Mouse (Mus musculus): Measurements from ENCODE around the gene Lmo7. TPM values are rescaled to one million over a fixed set of nuclear protein-coding genes. Genes with fewer than 3 reads are reported as not detected.

Lmo7 gene
- polyA plus RNA-seq, 1 experiment, result 6.6 TPM

- no peaks in the 10 kb centered on the region for H3K4me1 ChIP-seq (ENCODE audit: control insufficient read depth, insufficient read depth, insufficient read length, low read length)
- no peak overlapping the region for H3K27ac ChIP-seq (replicated peaks; ENCODE audit: low read depth, low read length)
- no peak overlapping the region for H3K4me3 ChIP-seq (ENCODE audit: insufficient read depth, low read depth, low read length)
Measured at GRCm38 (mm10) chr14:101763762-101764295, 34.1 kb downstream of the Lmo7 start.

- Histone ChIP-seq H3K27ac (replicated peaks; ENCODE audit: low read depth, low read length) (no peak overlapping the region), H3K4me1 (ENCODE audit: control insufficient read depth, insufficient read depth, insufficient read length, low read length) (no peaks in the 10 kb centered on the region), H3K4me3 (ENCODE audit: insufficient read depth, low read depth, low read length) (no peak overlapping the region)
Measured at GRCm38 (mm10) chr14:101771336-101771735, 41.6 kb downstream of the Lmo7 start.

DNA sequence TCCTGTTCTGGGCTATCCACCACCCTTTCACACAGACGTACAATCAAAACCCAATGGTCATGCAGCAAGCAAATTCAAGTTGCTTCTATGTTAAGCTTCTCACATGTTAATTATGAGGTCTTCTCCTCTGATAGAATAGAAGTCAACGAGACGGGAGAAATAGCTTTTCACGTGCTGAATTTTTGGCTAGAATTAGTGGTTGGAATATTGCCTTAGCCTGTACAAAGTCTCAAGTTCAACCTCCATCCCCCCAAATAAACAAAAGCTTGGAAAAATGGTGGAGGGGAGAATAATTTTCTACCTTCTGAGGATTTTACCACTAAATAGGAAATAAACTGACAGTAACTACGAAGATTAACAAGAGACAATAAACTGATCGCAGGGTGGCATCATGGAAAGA lies 42.0 kb downstream of the Lmo7 start:
- Histone ChIP-seq H3K4me3 (ENCODE audit: insufficient read depth, low read depth, low read length) (no peak overlapping the region), H3K27ac (replicated peaks; ENCODE audit: low read depth, low read length) (no peak overlapping the region), H3K4me1 (ENCODE audit: control insufficient read depth, insufficient read depth, insufficient read length, low read length) (no peaks in the 10 kb centered on the region)

- Histone ChIP-seq H3K4me1 (ENCODE audit: control insufficient read depth, insufficient read depth, insufficient read length, low read length) (peaks cover 3% of the 10 kb centered on the region; the same call in 1 of the 2 replicates), H3K27ac (replicated peaks; ENCODE audit: low read depth, low read length) (no peak overlapping the region), H3K4me3 (ENCODE audit: insufficient read depth, low read depth, low read length) (no peak overlapping the region)
Measured at GRCm38 (mm10) chr14:101774631-101775030, 44.9 kb downstream of the Lmo7 start.

DNA sequence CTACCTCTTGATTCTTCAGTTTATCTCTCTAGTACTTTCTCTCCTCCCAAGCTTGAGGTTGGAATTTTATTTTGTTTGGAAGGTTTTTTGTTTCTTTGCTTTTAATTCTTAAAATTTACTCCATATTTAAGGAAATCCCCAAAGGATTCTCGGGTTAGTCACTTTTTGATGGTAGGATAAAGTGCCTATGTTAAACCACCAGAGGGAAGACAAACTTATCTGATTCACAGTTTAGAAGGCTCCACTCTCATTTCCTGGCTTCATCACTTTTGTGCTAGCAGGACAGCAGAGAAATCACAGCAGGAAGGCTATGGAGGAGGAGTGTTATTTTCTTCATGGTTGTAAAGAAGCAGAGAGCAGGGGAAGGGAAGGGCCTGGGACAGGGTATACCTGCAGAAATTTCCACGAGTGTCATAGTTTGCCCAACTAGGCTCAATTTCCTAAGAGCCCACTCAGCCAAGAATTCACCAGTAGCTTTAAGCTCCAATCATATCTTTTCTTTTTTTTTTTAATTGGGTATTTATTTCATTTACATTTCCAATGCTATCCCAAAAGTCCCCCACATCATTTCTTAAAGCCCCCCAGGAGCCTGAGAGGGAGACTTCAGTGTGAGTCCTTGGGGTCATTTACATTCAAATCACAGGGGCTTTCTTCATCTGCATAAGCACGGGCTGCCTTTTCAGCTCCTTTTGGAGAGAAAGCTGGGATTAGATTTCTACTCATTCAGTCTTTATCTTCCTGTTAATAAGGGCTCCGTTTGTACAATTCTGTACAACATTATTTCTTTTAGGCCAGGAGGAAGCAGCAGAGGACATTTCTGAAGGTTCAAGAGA lies 46.8 kb downstream of the Lmo7 start:
- Histone ChIP-seq H3K27ac (replicated peaks; ENCODE audit: low read depth, low read length) (no peak overlapping the region), H3K4me1 (ENCODE audit: control insufficient read depth, insufficient read depth, insufficient read length, low read length) (peaks cover 3% of the 10 kb centered on the region; the same call in 1 of the 2 replicates), H3K4me3 (ENCODE audit: insufficient read depth, low read depth, low read length) (no peak overlapping the region)

- no peak overlapping the region for H3K27ac ChIP-seq (replicated peaks; ENCODE audit: low read depth, low read length)
- H3K4me1 ChIP-seq (ENCODE audit: control insufficient read depth, insufficient read depth, insufficient read length, low read length), result peaks cover 3% of the 10 kb centered on the region; the same call in 1 of the 2 replicates
- H3K4me3 ChIP-seq (ENCODE audit: insufficient read depth, low read depth, low read length), result no peak overlapping the region
Measured at GRCm38 (mm10) chr14:101777129-101777493, 47.4 kb downstream of the Lmo7 start.

DNA sequence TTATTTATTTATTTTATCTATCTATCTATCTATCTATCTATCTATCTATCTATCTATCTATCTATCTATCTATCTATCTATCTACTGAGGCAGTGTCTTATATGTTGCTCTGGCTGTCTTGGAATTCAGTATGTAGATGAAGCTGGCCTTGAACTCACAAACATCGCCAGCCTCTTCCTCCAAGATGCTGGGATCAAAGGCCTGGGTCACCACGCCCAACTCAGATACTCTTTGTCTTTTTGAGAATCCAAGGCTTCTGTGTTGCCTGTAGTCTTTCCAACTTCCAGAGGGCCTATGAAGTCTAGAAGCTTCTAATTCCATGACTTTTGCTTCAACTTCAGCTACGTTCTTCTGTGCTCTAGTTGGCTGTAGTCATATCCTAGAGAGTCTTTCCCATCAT lies 48.7 kb downstream of the Lmo7 start:
- no peak overlapping the region for H3K4me3 ChIP-seq (ENCODE audit: insufficient read depth, low read depth, low read length)
- H3K4me1 ChIP-seq (ENCODE audit: control insufficient read depth, insufficient read depth, insufficient read length, low read length), result peaks cover 3% of the 10 kb centered on the region; the same call in 1 of the 2 replicates
- H3K27ac ChIP-seq (replicated peaks; ENCODE audit: low read depth, low read length), result no peak overlapping the region

GRCm38 (mm10) chr14:101780016-101780415 lies 50.3 kb downstream of the Lmo7 start:
- peaks cover 3% of the 10 kb centered on the region; the same call in 1 of the 2 replicates for H3K4me1 ChIP-seq (ENCODE audit: control insufficient read depth, insufficient read depth, insufficient read length, low read length)
- H3K4me3 ChIP-seq (ENCODE audit: insufficient read depth, low read depth, low read length), result no peak overlapping the region
- 0 out of 2 replicates have a peak overlapping the region, but pooled peaks have one; percentile 14 for H3K27ac ChIP-seq (replicated peaks; ENCODE audit: low read depth, low read length)

GRCm38 (mm10) chr14:101781219-101781618 lies 51.5 kb downstream of the Lmo7 start:
- H3K4me1 ChIP-seq (ENCODE audit: control insufficient read depth, insufficient read depth, insufficient read length, low read length), result peaks cover 3% of the 10 kb centered on the region; the same call in 1 of the 2 replicates
- no peak overlapping the region for H3K27ac ChIP-seq (replicated peaks; ENCODE audit: low read depth, low read length)
- no peak overlapping the region for H3K4me3 ChIP-seq (ENCODE audit: insufficient read depth, low read depth, low read length)

DNA sequence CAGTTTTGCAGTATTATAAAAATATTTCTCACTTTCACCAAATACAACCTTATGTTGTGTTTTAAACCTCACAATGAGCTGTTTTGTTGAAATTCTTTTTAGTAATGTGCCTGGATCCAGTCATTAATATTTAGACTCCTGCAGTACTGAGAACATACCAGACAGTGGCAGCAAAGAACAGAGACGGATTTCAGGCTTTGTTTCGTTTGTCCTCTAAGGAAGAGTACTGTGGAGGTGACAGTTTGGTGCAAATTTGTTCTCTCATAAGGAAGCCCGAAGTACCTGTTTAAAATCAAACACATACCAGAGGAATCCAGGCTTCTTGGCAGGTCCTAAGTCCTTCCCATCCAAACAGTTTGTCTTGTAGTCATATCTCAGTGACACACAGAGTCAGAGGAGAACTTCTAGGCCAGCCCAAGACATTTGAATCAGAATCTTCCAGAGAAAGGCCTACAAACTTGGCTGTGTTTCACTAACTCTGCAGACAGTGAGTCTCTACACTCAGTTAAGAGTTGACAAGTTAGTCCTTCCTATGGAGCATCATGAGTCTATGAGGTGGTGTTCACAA lies 52.3 kb downstream of the Lmo7 start:
- Histone ChIP-seq H3K4me3 (ENCODE audit: insufficient read depth, low read depth, low read length) (no peak overlapping the region), H3K4me1 (ENCODE audit: control insufficient read depth, insufficient read depth, insufficient read length, low read length) (peaks cover 3% of the 10 kb centered on the region; the same call in 1 of the 2 replicates), H3K27ac (replicated peaks; ENCODE audit: low read depth, low read length) (no peak overlapping the region)

- Histone ChIP-seq H3K27ac (replicated peaks; ENCODE audit: low read depth, low read length) (no peak overlapping the region), H3K4me3 (ENCODE audit: insufficient read depth, low read depth, low read length) (no peak overlapping the region), H3K4me1 (ENCODE audit: control insufficient read depth, insufficient read depth, insufficient read length, low read length) (no peaks in the 10 kb centered on the region; the same call in 1 of the 2 replicates)
Measured at GRCm38 (mm10) chr14:101784315-101784945, 54.7 kb downstream of the Lmo7 start.

- Histone ChIP-seq H3K4me3 (ENCODE audit: insufficient read depth, low read depth, low read length) (no peak overlapping the region), H3K4me1 (ENCODE audit: control insufficient read depth, insufficient read depth, insufficient read length, low read length) (no peaks in the 10 kb centered on the region), H3K27ac (replicated peaks; ENCODE audit: low read depth, low read length) (no peak overlapping the region)
Measured at GRCm38 (mm10) chr14:101787903-101788302, 58.1 kb downstream of the Lmo7 start.

- H3K4me3 ChIP-seq (ENCODE audit: insufficient read depth, low read depth, low read length), result no peak overlapping the region
- no peaks in the 10 kb centered on the region for H3K4me1 ChIP-seq (ENCODE audit: control insufficient read depth, insufficient read depth, insufficient read length, low read length)
- H3K27ac ChIP-seq (replicated peaks; ENCODE audit: low read depth, low read length), result no peak overlapping the region
Measured at GRCm38 (mm10) chr14:101788475-101788874, 58.7 kb downstream of the Lmo7 start.

DNA sequence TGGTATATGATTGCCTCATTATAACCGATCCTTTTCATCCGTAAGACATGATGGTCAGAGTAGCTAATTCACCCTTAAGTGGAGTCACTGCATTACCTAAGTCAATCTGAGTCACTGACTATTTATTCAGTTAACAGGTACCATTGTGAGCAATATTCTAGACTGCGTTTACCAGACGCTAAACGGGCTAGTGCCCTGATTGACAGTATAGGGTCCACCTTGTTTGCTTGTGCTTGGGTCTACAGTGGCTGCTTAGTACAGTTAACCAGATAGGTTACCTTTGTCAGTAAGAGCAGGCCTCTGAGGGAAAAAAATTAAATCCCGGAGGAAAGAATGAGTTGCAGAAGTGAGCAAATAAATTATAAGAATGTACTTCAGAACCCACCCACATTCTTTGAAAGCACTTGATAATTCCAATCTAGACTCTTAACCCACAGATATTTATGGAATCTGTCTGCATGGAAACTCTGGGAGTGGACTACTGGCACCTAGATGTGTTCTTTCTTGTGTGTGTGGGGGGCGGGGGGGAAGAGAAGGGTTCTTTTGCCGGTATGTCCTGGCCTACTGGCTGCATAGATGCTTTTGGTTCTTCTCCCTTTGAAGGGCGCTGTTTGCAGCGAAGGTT lies 64.9 kb downstream of the Lmo7 start:
- no peak overlapping the region for H3K4me3 ChIP-seq (ENCODE audit: insufficient read depth, low read depth, low read length)
- no peak overlapping the region for H3K27ac ChIP-seq (replicated peaks; ENCODE audit: low read depth, low read length)
- no peaks in the 10 kb centered on the region for H3K4me1 ChIP-seq (ENCODE audit: control insufficient read depth, insufficient read depth, insufficient read length, low read length)

GRCm38 (mm10) chr14:101797930-101798500 lies 68.3 kb downstream of the Lmo7 start:
- H3K27ac ChIP-seq (replicated peaks; ENCODE audit: low read depth, low read length), result no peak overlapping the region
- no peaks in the 10 kb centered on the region for H3K4me1 ChIP-seq (ENCODE audit: control insufficient read depth, insufficient read depth, insufficient read length, low read length)
- H3K4me3 ChIP-seq (ENCODE audit: insufficient read depth, low read depth, low read length), result no peak overlapping the region
